ENCODE assay signal across 8 mouse cellular contexts in genomic region chr7:89086348-89086747, GRCm38 (mm10).
DNase-seq lines count a peak whose midpoint lies in the region; ATAC-seq lines count a peak whose summit lies in the region.

No protein-coding gene starts in this region.

- H3K27me3 ChIP-seq in neural tube, embryonic 14.5 days (ENCODE audit: control insufficient read depth, insufficient read depth, low read length): no peaks in the 10 kb centered on the region

- peak; percentile 38; the same call in 1 of the 2 replicates for ATAC-seq in neural tube, embryonic 14.5 days (ENCODE audit: low read depth)
- 0 out of 2 replicates have a peak, but pooled peaks have one; percentile 30 for ATAC-seq in neutrophil, adult 5-6 weeks (ENCODE audit: extremely low read depth, insufficient number of reproducible peaks, low FRiP score, poor library complexity, severe bottlenecking)

- H3K9me3 ChIP-seq in neural tube, embryonic 14.5 days (ENCODE audit: control insufficient read depth, low read length): no peaks in the 10 kb centered on the region

- no peak overlapping the region for H3K27ac ChIP-seq in neural tube, embryonic 14.5 days (ENCODE audit: low read depth, low read length)

- H3K4me2 ChIP-seq in neural tube, embryonic 14.5 days (ENCODE audit: low read depth, low read length): no peak overlapping the region

- no peaks in the 10 kb centered on the region for H3K4me1 ChIP-seq in neural tube, embryonic 14.5 days (ENCODE audit: control insufficient read depth, insufficient read depth, low read length)

- H3K9ac ChIP-seq in neural tube, embryonic 14.5 days (replicated peaks; ENCODE audit: low read depth, low read length): no peak overlapping the region

- no peak overlapping the region for H3K4me3 ChIP-seq in neural tube, embryonic 14.5 days (ENCODE audit: low read depth, low read length)

- no peaks in the 10 kb centered on the region for H3K36me3 ChIP-seq in neural tube, embryonic 14.5 days (ENCODE audit: control insufficient read depth, insufficient read depth, low read length)

- WGBS in neural tube, embryonic 14.5 days: 74% methylated on average over 1 of the region's 1 CpGs

- peak; percentile 1 to 73 for DNase-seq in frontal cortex, adult 2 months (ENCODE audit: extremely low spot score in 1 of 2, low spot score in 1 of 2)
- DNase-seq in frontal cortex, postnatal 14 days (ENCODE audit: low spot score in 2 of 2): no peak
- DNase-seq in neural tube, embryonic 10.5 days (ENCODE audit: extremely low spot score, low spot score): no peak
- peak; percentile 12 to 22 for DNase-seq in cerebellum, postnatal 25 days
- DNase-seq in kidney, postnatal 14 days: peak; percentile 39
- DNase-seq in spleen, adult 18-20 months: no peak

Comparison
In these comparisons a context has a peak if more than half of its experiments do, and no peak if none do; other contexts are left out.
1. DNase-seq: peak in frontal cortex, adult 2 months (2 of 2), cerebellum, postnatal 25 days (2 of 2) and kidney, postnatal 14 days (single experiment); none in frontal cortex, postnatal 14 days (0 of 2), neural tube, embryonic 10.5 days (single experiment) and spleen, adult 18-20 months (0 of 2).